Mouse (Mus musculus): Measurements from ENCODE around the gene Smg9. TPM values are rescaled to one million over a fixed set of nuclear protein-coding genes. Genes with fewer than 3 reads are reported as not detected.

The Smg9 gene
- polyA plus RNA-seq, 1 experiment from 2014 or later = 39.4 TPM

DNA sequence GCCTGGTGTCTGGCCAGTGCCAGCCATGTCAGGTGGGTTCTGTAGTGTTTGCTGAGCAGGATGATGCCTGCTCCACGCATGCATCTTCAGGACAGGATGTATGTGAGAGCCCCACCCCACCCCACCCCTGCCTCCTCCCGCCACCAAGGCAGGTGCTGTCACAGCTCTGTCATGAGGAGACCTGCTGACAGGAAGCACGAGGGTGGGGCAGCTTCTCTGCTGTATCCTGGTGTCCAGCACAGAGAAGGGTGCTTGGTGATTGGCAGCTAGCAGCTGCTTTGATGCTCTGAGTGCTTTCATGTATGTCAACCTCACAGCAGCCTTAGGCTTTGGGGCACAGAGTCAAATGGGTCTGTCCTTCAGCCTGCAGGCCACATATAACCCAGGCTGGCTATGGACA is 14.2 kb downstream of the Smg9 start:
- no peak overlapping the region for H3K27ac ChIP-seq (ENCODE audit: low read length)
- no peak for ATAC-seq
- 93% methylated on average over 3 of the region's 3 CpGs for WGBS
- no peaks in the 10 kb centered on the region for H3K4me1 ChIP-seq (ENCODE audit: control insufficient read depth, insufficient read depth, low read length)
- no peak overlapping the region for H3K4me2 ChIP-seq (ENCODE audit: low read length)
- no peaks in the 10 kb centered on the region for H3K9me3 ChIP-seq (replicated peaks; ENCODE audit: control insufficient read depth, low read length, poor library complexity, severe bottlenecking)
- peaks cover 4% of the 10 kb centered on the region for H3K36me3 ChIP-seq (ENCODE audit: control insufficient read depth, insufficient read depth, low read length)
- no peak overlapping the region for H3K4me3 ChIP-seq (ENCODE audit: low read depth, low read length)
- H3K27me3 ChIP-seq (ENCODE audit: control insufficient read depth, insufficient read depth, low read depth, low read length) = no peaks in the 10 kb centered on the region
- no peak overlapping the region for H3K9ac ChIP-seq (ENCODE audit: low read depth, low read length)

DNA sequence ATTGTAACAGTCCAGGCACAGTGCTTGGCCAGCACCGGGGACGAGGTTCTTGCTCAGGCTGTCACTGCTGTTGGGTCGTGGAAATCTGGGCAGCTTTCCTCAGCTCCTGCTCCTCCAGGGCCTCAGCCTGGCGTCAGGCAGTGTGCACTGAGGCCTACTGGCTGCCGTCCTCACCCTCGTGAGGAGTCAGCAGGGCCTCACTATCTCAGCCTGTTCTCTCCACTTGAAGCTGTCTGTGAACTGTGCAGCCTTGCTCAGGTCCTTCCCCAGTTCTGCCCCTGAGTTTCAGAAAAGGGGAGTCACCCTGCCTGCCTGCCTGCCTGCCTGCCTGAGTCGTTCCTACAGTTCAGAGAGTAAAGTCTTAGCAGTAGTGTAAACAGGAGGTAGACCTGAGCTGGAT is 15.8 kb downstream of the Smg9 start:
- Histone ChIP-seq H3K4me1 (ENCODE audit: control insufficient read depth, insufficient read depth, low read length) (no peaks in the 10 kb centered on the region; the same call in 1 of the 2 replicates), H3K36me3 (ENCODE audit: control insufficient read depth, insufficient read depth, low read length) (peaks cover 2% of the 10 kb centered on the region), H3K9me3 (replicated peaks; ENCODE audit: control insufficient read depth, low read length, poor library complexity, severe bottlenecking) (no peaks in the 10 kb centered on the region), H3K9ac (ENCODE audit: low read depth, low read length) (no peak overlapping the region), H3K4me2 (ENCODE audit: low read length) (no peak overlapping the region), H3K27me3 (ENCODE audit: control insufficient read depth, insufficient read depth, low read depth, low read length) (no peaks in the 10 kb centered on the region), H3K27ac (ENCODE audit: low read length) (no peak overlapping the region), H3K4me3 (ENCODE audit: low read depth, low read length) (no peak overlapping the region)
- no peak for ATAC-seq
- 80% methylated on average over 7 of the region's 7 CpGs for WGBS

DNA sequence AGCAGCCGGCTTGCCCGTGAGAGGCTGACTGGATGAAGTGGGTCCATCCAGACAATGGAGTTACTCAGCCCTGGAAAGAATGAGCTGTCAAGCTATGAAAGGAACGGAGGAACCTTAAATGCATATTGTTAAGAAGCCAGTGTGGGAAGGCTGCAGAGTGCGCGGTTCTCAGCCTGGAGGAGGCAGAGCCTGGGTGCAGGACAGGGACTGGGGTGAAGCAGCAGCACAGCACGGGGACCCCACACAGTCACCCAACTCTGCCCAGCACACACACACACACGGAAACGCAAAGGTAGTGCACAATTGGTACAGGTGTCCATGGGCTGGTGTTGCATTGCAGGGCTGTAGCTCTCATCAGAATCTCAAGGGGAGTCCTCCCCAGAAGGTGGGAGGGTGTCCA is 20.2 kb downstream of the Smg9 start:
- H3K4me3 ChIP-seq (ENCODE audit: low read depth, low read length) = no peak overlapping the region
- no peak for ATAC-seq
- no peaks in the 10 kb centered on the region for H3K27me3 ChIP-seq (ENCODE audit: control insufficient read depth, insufficient read depth, low read depth, low read length)
- peaks cover 8% of the 10 kb centered on the region for H3K36me3 ChIP-seq (ENCODE audit: control insufficient read depth, insufficient read depth, low read length)
- H3K4me2 ChIP-seq (ENCODE audit: low read length) = no peak overlapping the region
- H3K4me1 ChIP-seq (ENCODE audit: control insufficient read depth, insufficient read depth, low read length) = no peaks in the 10 kb centered on the region; the same call in 1 of the 2 replicates
- H3K9ac ChIP-seq (ENCODE audit: low read depth, low read length) = 0 out of 2 replicates have a peak overlapping the region, but pooled peaks have one; percentile 23
- 34% methylated on average over 8 of the region's 8 CpGs for WGBS
- H3K27ac ChIP-seq (ENCODE audit: low read length) = no peak overlapping the region
- H3K9me3 ChIP-seq (replicated peaks; ENCODE audit: control insufficient read depth, low read length, poor library complexity, severe bottlenecking) = no peaks in the 10 kb centered on the region

DNA sequence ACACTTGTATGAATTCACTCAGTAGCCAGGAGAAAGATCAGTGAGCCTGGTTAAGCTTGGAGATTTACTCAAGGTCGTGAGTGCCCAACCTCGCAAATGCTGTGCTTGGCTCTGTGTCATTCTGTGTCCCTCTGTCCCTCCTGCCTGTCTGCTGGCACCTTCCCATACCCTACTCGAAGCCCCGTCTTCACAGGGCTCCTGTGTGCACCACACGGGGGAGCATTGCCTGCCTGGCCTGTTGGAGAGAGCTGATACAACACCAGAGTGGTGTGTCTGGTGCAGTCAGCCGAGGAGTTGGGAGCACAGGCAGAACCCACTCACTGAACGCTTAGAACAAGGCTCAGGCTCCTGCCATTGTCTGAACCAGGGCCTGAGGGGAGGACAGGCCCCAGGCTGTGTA is 22.2 kb downstream of the Smg9 start:
- Histone ChIP-seq H3K4me2 (ENCODE audit: low read length) (no peak overlapping the region), H3K9me3 (replicated peaks; ENCODE audit: control insufficient read depth, low read length, poor library complexity, severe bottlenecking) (no peaks in the 10 kb centered on the region), H3K36me3 (ENCODE audit: control insufficient read depth, insufficient read depth, low read length) (peaks cover 8% of the 10 kb centered on the region), H3K9ac (ENCODE audit: low read depth, low read length) (no peak overlapping the region), H3K27me3 (ENCODE audit: control insufficient read depth, insufficient read depth, low read depth, low read length) (no peaks in the 10 kb centered on the region), H3K4me1 (ENCODE audit: control insufficient read depth, insufficient read depth, low read length) (no peaks in the 10 kb centered on the region; the same call in 1 of the 2 replicates), H3K27ac (ENCODE audit: low read length) (no peak overlapping the region), H3K4me3 (ENCODE audit: low read depth, low read length) (no peak overlapping the region)
- 61% methylated on average over 7 of the region's 7 CpGs for WGBS
- no peak for ATAC-seq

DNA sequence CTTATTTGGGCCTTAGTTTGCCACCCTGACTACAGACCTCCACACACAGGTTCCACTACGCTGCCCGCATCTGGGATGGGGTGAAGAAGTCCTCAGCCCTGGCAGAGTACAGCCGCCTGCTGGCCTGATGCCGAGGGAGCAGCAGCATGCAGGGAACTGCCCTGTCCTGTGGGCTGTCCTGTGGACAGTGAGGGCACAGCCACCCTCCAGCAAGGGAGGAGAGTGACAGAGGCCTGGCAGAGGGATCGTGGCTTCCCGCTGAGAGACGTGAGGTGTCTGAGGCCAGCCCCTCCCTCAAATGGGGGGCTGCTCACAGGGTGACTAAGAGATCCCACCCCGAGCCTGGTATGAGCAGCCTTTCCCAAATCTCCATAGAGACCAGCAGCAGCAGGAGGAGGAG is 22.8 kb downstream of the Smg9 start:
- Histone ChIP-seq H3K4me3 (ENCODE audit: low read depth, low read length) (no peak overlapping the region), H3K9me3 (replicated peaks; ENCODE audit: control insufficient read depth, low read length, poor library complexity, severe bottlenecking) (no peaks in the 10 kb centered on the region), H3K27ac (ENCODE audit: low read length) (no peak overlapping the region), H3K4me2 (ENCODE audit: low read length) (no peak overlapping the region), H3K9ac (ENCODE audit: low read depth, low read length) (no peak overlapping the region), H3K36me3 (ENCODE audit: control insufficient read depth, insufficient read depth, low read length) (peaks cover 8% of the 10 kb centered on the region), H3K27me3 (ENCODE audit: control insufficient read depth, insufficient read depth, low read depth, low read length) (no peaks in the 10 kb centered on the region), H3K4me1 (ENCODE audit: control insufficient read depth, insufficient read depth, low read length) (no peaks in the 10 kb centered on the region; the same call in 1 of the 2 replicates)
- WGBS = 49% methylated on average over 8 of the region's 8 CpGs
- peak; percentile 54 for ATAC-seq

DNA sequence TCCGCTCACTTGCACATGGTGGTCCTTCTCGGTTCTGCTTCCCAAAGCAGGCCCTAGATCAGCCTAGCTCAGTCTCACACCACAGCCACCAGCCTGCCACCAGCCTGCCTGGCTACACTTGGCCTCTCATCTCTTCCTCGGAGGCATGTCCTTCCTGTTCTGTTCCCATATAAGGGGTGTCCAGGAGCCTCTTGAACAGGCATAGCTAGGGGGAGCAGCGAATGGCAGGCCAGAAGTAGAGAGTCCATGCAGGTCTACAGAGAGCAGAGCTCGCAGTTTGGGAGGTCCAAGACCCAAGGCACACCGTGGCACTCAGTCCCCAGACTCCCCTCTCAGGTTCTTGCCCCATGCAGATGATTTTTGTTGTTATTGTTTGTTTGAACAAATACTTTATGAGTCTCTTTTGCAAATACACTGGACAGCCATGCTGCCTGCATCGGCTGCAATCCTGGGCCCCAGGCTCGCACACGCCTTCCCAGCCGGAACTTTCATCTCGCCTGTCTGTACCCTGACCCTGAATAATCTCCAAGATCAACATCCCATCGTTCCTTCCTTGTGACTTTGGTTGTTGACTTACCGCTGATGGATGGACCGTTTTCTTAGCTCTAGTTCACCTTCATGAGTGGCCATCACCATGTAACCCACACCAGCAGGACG is 23.8 kb downstream of the Smg9 start:
- peaks cover 8% of the 10 kb centered on the region; the same call in 1 of the 2 replicates for H3K36me3 ChIP-seq (ENCODE audit: control insufficient read depth, insufficient read depth, low read length)
- 0 out of 2 replicates have a peak overlapping the region, but pooled peaks have one; percentile 10 for H3K9ac ChIP-seq (ENCODE audit: low read depth, low read length)
- H3K4me1 ChIP-seq (ENCODE audit: control insufficient read depth, insufficient read depth, low read length) = no peaks in the 10 kb centered on the region; the same call in 1 of the 2 replicates
- no peaks in the 10 kb centered on the region for H3K27me3 ChIP-seq (ENCODE audit: control insufficient read depth, insufficient read depth, low read depth, low read length)
- no peak for ATAC-seq
- WGBS = 92% methylated on average over 15 of the region's 15 CpGs
- no peaks in the 10 kb centered on the region for H3K9me3 ChIP-seq (replicated peaks; ENCODE audit: control insufficient read depth, low read length, poor library complexity, severe bottlenecking)
- H3K27ac ChIP-seq (ENCODE audit: low read length) = no peak overlapping the region
- H3K4me3 ChIP-seq (ENCODE audit: low read depth, low read length) = no peak overlapping the region
- no peak overlapping the region for H3K4me2 ChIP-seq (ENCODE audit: low read length)

DNA sequence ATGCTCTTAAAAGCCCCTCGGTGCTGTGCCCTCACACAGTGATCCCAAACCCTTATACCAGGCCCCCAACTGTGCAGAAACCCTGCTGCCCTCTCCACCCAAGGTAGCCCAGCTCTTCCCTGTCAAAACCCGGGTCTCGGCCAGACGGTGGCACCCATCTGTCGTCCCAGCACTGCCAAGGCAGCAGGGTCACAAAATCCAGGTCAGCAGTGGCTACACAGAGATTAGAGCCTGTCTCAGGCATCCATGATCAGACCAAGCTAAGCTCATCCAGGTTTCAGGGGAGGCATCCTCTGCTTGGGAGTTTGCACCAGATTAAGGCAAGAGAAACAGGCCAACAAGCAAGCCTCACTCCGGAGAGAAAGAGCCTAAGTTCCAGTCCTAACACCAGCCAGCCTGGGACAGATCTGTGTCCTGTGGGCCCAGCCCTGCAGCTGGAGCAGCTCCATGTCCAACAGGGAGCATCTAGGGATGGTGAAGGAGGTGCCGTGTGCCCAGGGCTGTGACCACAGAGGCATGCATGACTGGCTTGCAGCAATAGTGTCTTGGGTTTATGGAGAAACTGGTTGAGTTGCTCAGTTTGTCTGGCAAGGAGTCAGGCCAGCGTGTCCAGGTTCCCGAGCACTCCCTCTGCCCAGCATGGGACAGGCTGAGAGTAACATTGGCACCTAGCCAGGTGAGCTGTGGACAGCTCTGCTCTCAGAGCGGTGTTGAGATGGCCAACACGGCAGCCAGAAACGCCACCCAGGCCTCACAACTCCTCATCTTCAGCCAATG is 24.7 kb downstream of the Smg9 start:
- Histone ChIP-seq H3K4me2 (ENCODE audit: low read length) (no peak overlapping the region), H3K4me1 (ENCODE audit: control insufficient read depth, insufficient read depth, low read length) (no peaks in the 10 kb centered on the region; the same call in 1 of the 2 replicates), H3K27me3 (ENCODE audit: control insufficient read depth, insufficient read depth, low read depth, low read length) (no peaks in the 10 kb centered on the region), H3K4me3 (ENCODE audit: low read depth, low read length) (no peak overlapping the region), H3K9me3 (replicated peaks; ENCODE audit: control insufficient read depth, low read length, poor library complexity, severe bottlenecking) (no peaks in the 10 kb centered on the region), H3K9ac (ENCODE audit: low read depth, low read length) (no peak overlapping the region), H3K36me3 (ENCODE audit: control insufficient read depth, insufficient read depth, low read length) (peaks cover 8% of the 10 kb centered on the region; the same call in 1 of the 2 replicates), H3K27ac (ENCODE audit: low read length) (0 out of 2 replicates have a peak overlapping the region, but pooled peaks have one; percentile 5)
- ATAC-seq = no peak
- WGBS = 83% methylated on average over 12 of the region's 12 CpGs

DNA sequence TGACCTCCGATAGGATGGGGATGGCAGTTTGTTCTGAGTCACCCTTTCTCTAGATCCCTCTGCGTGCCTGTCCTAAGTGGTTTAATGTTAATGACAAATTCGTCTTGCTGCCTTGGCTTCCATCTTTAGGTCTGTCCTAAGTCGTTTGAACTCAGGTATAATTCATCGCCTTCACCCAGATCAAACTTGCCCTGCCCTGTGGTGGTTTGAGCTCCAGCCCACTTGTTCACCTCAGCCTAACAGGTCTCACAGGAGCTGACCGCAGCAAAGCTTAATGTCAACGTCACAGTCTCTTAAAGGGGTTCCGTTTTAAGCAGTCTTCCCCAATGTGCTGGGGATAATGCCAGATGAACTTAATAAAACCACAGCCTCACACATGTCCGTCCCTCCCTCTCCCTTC is 26.5 kb downstream of the Smg9 start:
- no peak for ATAC-seq
- no peaks in the 10 kb centered on the region for H3K4me1 ChIP-seq (ENCODE audit: control insufficient read depth, insufficient read depth, low read length)
- no peaks in the 10 kb centered on the region for H3K9me3 ChIP-seq (replicated peaks; ENCODE audit: control insufficient read depth, low read length, poor library complexity, severe bottlenecking)
- peaks cover 6% of the 10 kb centered on the region; the same call in 1 of the 2 replicates for H3K36me3 ChIP-seq (ENCODE audit: control insufficient read depth, insufficient read depth, low read length)
- no peak overlapping the region for H3K27ac ChIP-seq (ENCODE audit: low read length)
- no peak overlapping the region for H3K9ac ChIP-seq (ENCODE audit: low read depth, low read length)
- H3K27me3 ChIP-seq (ENCODE audit: control insufficient read depth, insufficient read depth, low read depth, low read length) = no peaks in the 10 kb centered on the region
- H3K4me2 ChIP-seq (ENCODE audit: low read length) = no peak overlapping the region
- no peak overlapping the region for H3K4me3 ChIP-seq (ENCODE audit: low read depth, low read length)
- WGBS = 88% methylated on average over 9 of the region's 9 CpGs

DNA sequence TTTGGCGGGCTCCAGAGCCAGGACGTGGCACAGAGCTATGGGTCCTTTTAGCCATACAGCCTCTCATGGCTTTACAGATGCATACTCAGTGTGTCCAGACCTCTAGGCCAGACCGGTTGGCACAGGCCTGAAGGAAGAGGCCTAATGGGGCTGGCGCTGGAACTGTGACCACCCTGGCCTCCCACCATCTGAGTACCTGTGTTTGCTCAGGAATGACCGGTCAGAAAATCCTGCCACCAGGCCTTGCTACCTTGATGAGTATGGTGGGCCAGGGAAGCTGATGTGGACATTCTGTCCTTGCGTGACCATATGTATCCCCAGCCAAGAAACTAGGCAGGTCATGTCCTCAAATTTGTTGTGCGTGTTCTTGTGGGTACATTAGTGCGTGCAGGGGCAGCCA is 27.7 kb downstream of the Smg9 start:
- H3K9ac ChIP-seq (ENCODE audit: low read depth, low read length) = no peak overlapping the region
- no peak overlapping the region for H3K27ac ChIP-seq (ENCODE audit: low read length)
- H3K4me1 ChIP-seq (ENCODE audit: control insufficient read depth, insufficient read depth, low read length) = no peaks in the 10 kb centered on the region
- H3K27me3 ChIP-seq (ENCODE audit: control insufficient read depth, insufficient read depth, low read depth, low read length) = no peaks in the 10 kb centered on the region
- H3K9me3 ChIP-seq (replicated peaks; ENCODE audit: control insufficient read depth, low read length, poor library complexity, severe bottlenecking) = no peaks in the 10 kb centered on the region
- H3K4me2 ChIP-seq (ENCODE audit: low read length) = no peak overlapping the region
- no peak for ATAC-seq
- WGBS = 96% methylated on average over 8 of the region's 8 CpGs
- H3K36me3 ChIP-seq (ENCODE audit: control insufficient read depth, insufficient read depth, low read length) = peaks cover 5% of the 10 kb centered on the region; the same call in 1 of the 2 replicates
- no peak overlapping the region for H3K4me3 ChIP-seq (ENCODE audit: low read depth, low read length)

All from midbrain, embryonic 16.5 days (tissue).